Mouse (Mus musculus) liver, postnatal 0 days (tissue): ENCODE measurements at regions not wholly inside any gene's neighbourhood (a gene's known extent, or its start where the extent isn't known, plus 50 kb on each side); places are given as distances from the start of the nearest gene placed in this dataset.
A peak's percentile ranks its signal among the peaks of the same experiment; 100 is the strongest.

Experiments used
- ATAC-seq: fragments of 200-750 bp; cut with Nextera tagmentation; 2 replicates; pipeline ENCODE4 v1.8.0; 2017; ENCODE audit warnings: mild to moderate bottlenecking, moderate library complexity
- DNase-seq: peaks from one replicate; pipeline ENCODE4 v3.0.0-alpha.2; 2016
- H3K27ac ChIP-seq: fragments of 300-500 bp; sonication (generic); 2 replicates; pipeline ENCODE4 v1.5.1; 2014; ENCODE audit warnings: antibody characterized with exemption, moderate library complexity, mild to moderate bottlenecking, low read depth
- H3K27me3 ChIP-seq: fragments of 300-500 bp; sonication (generic); 2 replicates; pipeline ENCODE4 v1.6.1; 2014; ENCODE audit warnings: low read length, control low read depth, mixed read lengths; ENCODE audit not compliant: insufficient read depth
- H3K36me3 ChIP-seq: fragments of 300-500 bp; sonication (generic); replicated peaks from 2 replicates; pipeline ENCODE4 v1.6.1; 2014; ENCODE audit warnings: mild to moderate bottlenecking, control low read depth, low read length, moderate library complexity, mixed read lengths; ENCODE audit not compliant: insufficient read depth
- H3K4me1 ChIP-seq: fragments of 300-500 bp; sonication (generic); 2 replicates; pipeline ENCODE4 v1.6.1; 2014; ENCODE audit warnings: antibody characterized with exemption, mild to moderate bottlenecking, control low read depth; ENCODE audit not compliant: insufficient read depth
- H3K4me2 ChIP-seq: fragments of 300-500 bp; sonication (generic); 2 replicates; pipeline ENCODE4 v1.6.1; 2014; ENCODE audit warnings: low read depth, mild to moderate bottlenecking, low read length, moderate library complexity, mixed read lengths
- H3K4me3 ChIP-seq: fragments of 300-500 bp; sonication (generic); 2 replicates; pipeline ENCODE4 v1.5.1; 2014; ENCODE audit warnings: low read depth, low read length
- H3K9ac ChIP-seq: fragments of 300-500 bp; sonication (generic); replicated peaks from 2 replicates; pipeline ENCODE4 v1.6.1; 2014; ENCODE audit warnings: mild to moderate bottlenecking, moderate library complexity
- H3K9me3 ChIP-seq: fragments of 300-500 bp; sonication (generic); 2 replicates; pipeline ENCODE4 v1.6.1; 2016; ENCODE audit warnings: mild to moderate bottlenecking, control low read depth, low read length, mixed read lengths
- CTCF ChIP-seq: sonication (generic); IDR thresholded peaks from 2 replicates; pipeline ENCODE4 v1.5.1; 2016; ENCODE audit warnings: antibody characterized with exemption, low read depth
- EP300 ChIP-seq: IDR thresholded peaks from 2 replicates; pipeline ENCODE4 v1.6.1; 2016; ENCODE audit warnings: antibody characterized with exemption, low read depth, mild to moderate bottlenecking
- WGBS: fragments of 180-500 bp; shearing (Covaris S2); extraction: QIAGEN DNeasy Blood & Tissue Kit; methylation state at CpG from one replicate; pipeline ENCODE4 v1.1.7; 2014; ENCODE audit not compliant: insufficient replicate concordance; 5-methylcytosine and 5-hydroxymethylcytosine counted together

DNA sequence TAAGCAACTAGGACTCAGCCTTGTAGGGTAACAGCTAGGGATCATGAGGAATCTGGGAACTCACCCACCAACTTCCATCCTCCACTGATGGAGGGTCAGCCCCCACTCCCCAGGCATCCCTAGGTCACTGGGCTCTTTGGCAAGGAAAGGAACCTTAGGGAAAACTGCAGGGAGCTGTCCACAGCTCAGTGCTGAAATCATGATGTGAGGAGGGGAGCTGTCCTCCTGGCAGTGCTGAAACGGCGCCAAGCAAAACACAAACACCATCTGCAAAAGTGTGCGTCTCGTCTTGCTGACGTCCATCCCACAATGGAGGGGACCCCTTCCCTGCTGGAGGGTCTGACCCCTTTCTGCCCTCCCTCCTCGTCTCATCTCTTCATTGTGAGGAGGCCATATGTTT lies 68.6 kb upstream of the Rph3a start:
- no peak for ATAC-seq
- Histone ChIP-seq H3K9ac (no peak overlapping the region), H3K4me2 (no peak overlapping the region), H3K27me3 (no peaks in the 10 kb centered on the region), H3K27ac (no peak overlapping the region), H3K36me3 (no peaks in the 10 kb centered on the region), H3K4me1 (no peaks in the 10 kb centered on the region), H3K9me3 (no peaks in the 10 kb centered on the region), H3K4me3 (no peak overlapping the region)
- DNase-seq = peak; percentile 68
- WGBS = 23% methylated on average over 6 of the region's 6 CpGs
- TF ChIP-seq CTCF = no peak
- no peak for TF ChIP-seq EP300

GRCm38 (mm10) chr5:121076741-121077140 lies 66.8 kb upstream of the Rph3a start:
- Histone ChIP-seq H3K4me1 (no peaks in the 10 kb centered on the region), H3K9ac (no peak overlapping the region), H3K27me3 (no peaks in the 10 kb centered on the region), H3K27ac (no peak overlapping the region), H3K9me3 (no peaks in the 10 kb centered on the region), H3K36me3 (no peaks in the 10 kb centered on the region), H3K4me3 (no peak overlapping the region), H3K4me2 (no peak overlapping the region)
- WGBS = 73% methylated on average over 7 of the region's 7 CpGs
- DNase-seq (no peak), ATAC-seq (no peak)
- no peak for TF ChIP-seq EP300
- TF ChIP-seq CTCF = no peak

DNA sequence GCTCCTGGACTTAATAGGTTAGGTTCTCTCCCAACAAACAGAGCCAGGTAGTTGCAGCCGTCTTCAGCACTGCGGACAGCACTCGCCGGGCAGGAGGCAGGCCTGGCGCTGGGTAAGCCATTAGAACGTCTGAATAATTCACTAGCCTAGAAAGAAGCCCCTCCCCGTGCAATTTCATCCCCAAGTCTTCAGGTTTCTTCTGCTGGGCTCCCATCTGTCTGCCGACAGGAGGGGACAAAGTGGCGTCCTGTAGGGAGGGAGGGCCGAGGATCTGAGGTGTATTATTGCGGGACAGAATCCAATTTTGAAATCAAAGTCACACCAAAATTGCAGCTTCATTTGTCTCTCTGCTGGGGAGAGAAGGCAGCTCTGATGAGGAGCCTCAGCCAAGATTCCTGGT lies 58.9 kb upstream of the Rph3a start:
- DNase-seq (no peak), ATAC-seq (no peak)
- no peak overlapping the region for H3K4me2 ChIP-seq
- H3K9ac ChIP-seq = no peak overlapping the region
- H3K27me3 ChIP-seq = 0 out of 2 replicates have a peak, but pooled peaks cover 3% of the 10 kb centered on the region
- 3% methylated on average over 11 of the region's 11 CpGs for WGBS
- TF ChIP-seq EP300 (no peak), CTCF (no peak)
- H3K4me1 ChIP-seq = no peaks in the 10 kb centered on the region
- H3K4me3 ChIP-seq = no peak overlapping the region
- H3K36me3 ChIP-seq = no peaks in the 10 kb centered on the region
- no peaks in the 10 kb centered on the region for H3K9me3 ChIP-seq
- H3K27ac ChIP-seq = no peak overlapping the region

DNA sequence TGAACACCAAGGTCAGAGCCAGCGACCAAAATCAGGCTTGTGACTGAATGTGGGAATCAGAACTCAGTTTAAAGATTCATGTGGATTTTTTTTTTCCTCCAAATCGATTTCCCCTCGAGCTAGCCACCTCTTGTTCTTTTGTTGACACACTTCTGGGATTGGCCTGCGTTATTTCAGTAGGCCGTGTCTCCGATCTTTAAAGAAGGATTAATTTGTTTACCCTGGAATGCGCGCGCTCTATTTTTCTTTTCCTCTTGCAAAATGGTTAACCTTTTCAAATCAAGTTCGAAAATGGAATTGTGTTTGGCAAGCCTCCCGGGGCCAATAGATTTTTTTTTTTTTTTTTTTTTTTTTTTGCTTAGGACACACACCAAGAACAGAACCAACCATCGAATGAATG lies 54.8 kb upstream of the Rph3a start:
- Histone ChIP-seq H3K27me3 (0 out of 2 replicates have a peak, but pooled peaks cover 3% of the 10 kb centered on the region), H3K9me3 (no peaks in the 10 kb centered on the region), H3K36me3 (no peaks in the 10 kb centered on the region), H3K27ac (no peak overlapping the region), H3K4me1 (no peaks in the 10 kb centered on the region), H3K9ac (no peak overlapping the region), H3K4me3 (no peak overlapping the region), H3K4me2 (no peak overlapping the region)
- TF ChIP-seq CTCF (no peak), EP300 (no peak)
- ATAC-seq = no peak
- WGBS = 60% methylated on average over 12 of the region's 12 CpGs
- DNase-seq = no peak

GRCm38 (mm10) chr5:121062930-121063584 lies 53.2 kb upstream of the Rph3a start:
- no peaks in the 10 kb centered on the region for H3K27me3 ChIP-seq
- no peaks in the 10 kb centered on the region for H3K36me3 ChIP-seq
- no peak overlapping the region for H3K27ac ChIP-seq
- H3K9me3 ChIP-seq = no peaks in the 10 kb centered on the region
- DNase-seq (no peak), ATAC-seq (no peak)
- no peak for TF ChIP-seq EP300
- TF ChIP-seq CTCF = no peak
- H3K4me2 ChIP-seq = no peak overlapping the region
- no peaks in the 10 kb centered on the region for H3K4me1 ChIP-seq
- H3K9ac ChIP-seq = no peak overlapping the region
- WGBS = 41% methylated on average over 4 of the region's 4 CpGs
- H3K4me3 ChIP-seq = no peak overlapping the region

- ATAC-seq (no peak), DNase-seq (no peak)
- Histone ChIP-seq H3K27ac (no peak overlapping the region), H3K9ac (no peak overlapping the region), H3K27me3 (no peaks in the 10 kb centered on the region), H3K36me3 (no peaks in the 10 kb centered on the region), H3K4me2 (no peak overlapping the region), H3K4me1 (no peaks in the 10 kb centered on the region), H3K9me3 (no peaks in the 10 kb centered on the region), H3K4me3 (no peak overlapping the region)
- TF ChIP-seq EP300 (no peak), CTCF (no peak)
- WGBS = 53% methylated on average over 2 of the region's 2 CpGs
Measured at GRCm38 (mm10) chr5:121061688-121062087, 51.8 kb upstream of the Rph3a start.
